Mouse (Mus musculus) intestine, embryonic 16.5 days (tissue): Measurements from ENCODE around the gene Lyl1. TPM values are rescaled to one million over a fixed set of nuclear protein-coding genes. Genes with fewer than 3 reads are reported as not detected.
A peak's percentile ranks its signal among the peaks of the same experiment; 100 is the strongest.

ENCODE experiments used
- ATAC-seq: fragments of 200-750 bp; cut with Nextera tagmentation; 2 replicates; pipeline ENCODE4 v1.8.0; 2017; ENCODE audit warnings: moderate TSS enrichment, moderate library complexity
- H3K27ac ChIP-seq: fragments of 300-500 bp; sonication (generic); 2 replicates; pipeline ENCODE4 v1.5.1; 2014; ENCODE audit warnings: mild to moderate bottlenecking, low read length
- H3K27me3 ChIP-seq: fragments of 300-500 bp; sonication (generic); replicated peaks from 2 replicates; pipeline ENCODE4 v1.6.1; 2014; ENCODE audit warnings: low read length, control low read depth, mixed read lengths; ENCODE audit not compliant: control insufficient read depth, insufficient read depth
- H3K36me3 ChIP-seq: fragments of 300-500 bp; sonication (generic); 2 replicates; pipeline ENCODE4 v1.6.1; 2014; ENCODE audit warnings: low read length, control low read depth; ENCODE audit not compliant: control insufficient read depth, insufficient read depth
- H3K4me1 ChIP-seq: fragments of 300-500 bp; sonication (generic); 2 replicates; pipeline ENCODE4 v1.6.1; 2014; ENCODE audit warnings: low read length, control low read depth, mixed read lengths; ENCODE audit not compliant: control insufficient read depth, insufficient read depth
- H3K4me2 ChIP-seq: fragments of 300-500 bp; sonication (generic); 2 replicates; pipeline ENCODE4 v1.6.1; 2014; ENCODE audit warnings: low read depth, low read length, control low read depth
- H3K4me3 ChIP-seq: fragments of 300-500 bp; sonication (generic); 2 replicates; pipeline ENCODE4 v1.5.1; 2014; ENCODE audit warnings: mild to moderate bottlenecking, low read length
- H3K9ac ChIP-seq: fragments of 300-500 bp; sonication (generic); 2 replicates; pipeline ENCODE4 v1.6.1; 2014; ENCODE audit warnings: low read depth, low read length
- H3K9me3 ChIP-seq: fragments of 300-500 bp; sonication (generic); 2 replicates; pipeline ENCODE4 v1.6.1; 2016; ENCODE audit warnings: low read length, control low read depth; ENCODE audit not compliant: control insufficient read depth
- WGBS: fragments of 180-500 bp; shearing (Covaris S2); extraction: QIAGEN DNeasy Blood & Tissue Kit; methylation state at CpG from one replicate; pipeline ENCODE4 v1.1.7; 2014; 5-methylcytosine and 5-hydroxymethylcytosine counted together
- polyA plus RNA-seq: library from polyadenylated mRNA; unstranded; fragments of >200 nt; fragmentation: Nextera tagmentation; extraction: Ambion mirVana; gene quantifications from 2 replicates; pipeline ENCODE4 v1.2.1, GENCODE M21; 2015

Lyl1 gene
- polyA plus RNA-seq, 1 experiment from 2014 or later, result 5.0 TPM

- Histone ChIP-seq H3K9ac (peak overlapping the region; percentile 100), H3K4me1 (peaks cover 33% of the 10 kb centered on the region), H3K27ac (peak overlapping the region; percentile 96), H3K4me2 (peak overlapping the region; percentile 88), H3K9me3 (no peaks in the 10 kb centered on the region), H3K27me3 (no peaks in the 10 kb centered on the region), H3K36me3 (no peaks in the 10 kb centered on the region; the same call in 1 of the 2 replicates), H3K4me3 (peak overlapping the region; percentile 100)
- peak; percentile 41 for ATAC-seq
- WGBS, result under 1% methylated on average over 45 of the region's 62 CpGs
Measured at GRCm38 (mm10) chr8:84687003-84687704, 14.1 kb upstream of the Lyl1 start.

GRCm38 (mm10) chr8:84687705-84688100, 13.6 kb upstream of the Lyl1 start, which contains the start of gene Nacc1:
TSS of gene Nacc1 (minus strand) at chr8:84687862.
- Histone ChIP-seq H3K9me3 (no peaks in the 10 kb centered on the region), H3K27ac (peak within 1 kb of the TSS; percentile 96), H3K4me3 (peak within 1 kb of the TSS; percentile 100), H3K27me3 (no peaks in the 10 kb centered on the region), H3K9ac (peak within 1 kb of the TSS; percentile 100), H3K36me3 (no peaks in the 10 kb centered on the region; the same call in 1 of the 2 replicates), H3K4me2 (peak within 1 kb of the TSS; percentile 88), H3K4me1 (peaks cover 33% of the 10 kb centered on the region)
- peak; percentile 81 for ATAC-seq
- WGBS, result under 1% methylated on average over 37 of the region's 37 CpGs

- peaks cover 33% of the 10 kb centered on the region for H3K4me1 ChIP-seq
- peak overlapping the region; percentile 90 for H3K4me2 ChIP-seq
- H3K9me3 ChIP-seq, result no peaks in the 10 kb centered on the region
- H3K36me3 ChIP-seq, result no peaks in the 10 kb centered on the region; the same call in 1 of the 2 replicates
- H3K4me3 ChIP-seq, result peak overlapping the region; percentile 91
- peak; percentile 82 for ATAC-seq
- peak overlapping the region; percentile 58 for H3K27ac ChIP-seq
- no peaks in the 10 kb centered on the region for H3K27me3 ChIP-seq
- under 1% methylated on average over 47 of the region's 47 CpGs for WGBS
- peak overlapping the region; percentile 82 for H3K9ac ChIP-seq
Measured at GRCm38 (mm10) chr8:84689091-84689915, 12.0 kb upstream of the Lyl1 start.

- H3K4me2 ChIP-seq, result no peak overlapping the region
- peaks cover 14% of the 10 kb centered on the region for H3K36me3 ChIP-seq
- 42% methylated on average over 4 of the region's 4 CpGs for WGBS
- H3K27ac ChIP-seq, result no peak overlapping the region
- no peaks in the 10 kb centered on the region for H3K27me3 ChIP-seq
- no peak for ATAC-seq
- no peak overlapping the region for H3K9ac ChIP-seq
- peaks cover 14% of the 10 kb centered on the region for H3K4me1 ChIP-seq
- H3K9me3 ChIP-seq, result no peaks in the 10 kb centered on the region
- H3K4me3 ChIP-seq, result no peak overlapping the region
Measured at GRCm38 (mm10) chr8:84693332-84693731, 7.9 kb upstream of the Lyl1 start.

GRCm38 (mm10) chr8:84695140-84695539, 6.1 kb upstream of the Lyl1 start:
- H3K9me3 ChIP-seq, result no peaks in the 10 kb centered on the region
- peaks cover 4% of the 10 kb centered on the region; the same call in 1 of the 2 replicates for H3K4me1 ChIP-seq
- WGBS, result 86% methylated on average over 6 of the region's 6 CpGs
- ATAC-seq, result no peak
- H3K4me3 ChIP-seq, result no peak overlapping the region
- H3K27me3 ChIP-seq, result no peaks in the 10 kb centered on the region
- H3K9ac ChIP-seq, result no peak overlapping the region
- no peak overlapping the region for H3K4me2 ChIP-seq
- peaks cover 15% of the 10 kb centered on the region for H3K36me3 ChIP-seq
- H3K27ac ChIP-seq, result no peak overlapping the region

GRCm38 (mm10) chr8:84697166-84698130, 3.8 kb upstream of the Lyl1 start:
- Histone ChIP-seq H3K4me1 (peaks cover 7% of the 10 kb centered on the region), H3K27ac (no peak overlapping the region), H3K27me3 (peaks cover 5% of the 10 kb centered on the region), H3K4me2 (no peak overlapping the region), H3K36me3 (peaks cover 15% of the 10 kb centered on the region), H3K9ac (no peak overlapping the region), H3K9me3 (no peaks in the 10 kb centered on the region), H3K4me3 (no peak overlapping the region)
- WGBS, result 90% methylated on average over 14 of the region's 14 CpGs
- ATAC-seq, result no peak

- H3K4me1 ChIP-seq, result peaks cover 7% of the 10 kb centered on the region
- H3K4me3 ChIP-seq, result no peak overlapping the region
- H3K27me3 ChIP-seq, result peaks cover 14% of the 10 kb centered on the region
- peaks cover 15% of the 10 kb centered on the region for H3K36me3 ChIP-seq
- no peak overlapping the region for H3K27ac ChIP-seq
- no peak overlapping the region for H3K9ac ChIP-seq
- WGBS, result 93% methylated on average over 5 of the region's 5 CpGs
- H3K4me2 ChIP-seq, result no peak overlapping the region
- no peaks in the 10 kb centered on the region for H3K9me3 ChIP-seq
- ATAC-seq, result no peak
Measured at GRCm38 (mm10) chr8:84698288-84698687, 3.0 kb upstream of the Lyl1 start.

- no peak overlapping the region; the same call in 1 of the 2 replicates for H3K27ac ChIP-seq
- no peak overlapping the region for H3K9ac ChIP-seq
- H3K4me3 ChIP-seq, result no peak overlapping the region
- peaks cover 8% of the 10 kb centered on the region for H3K4me1 ChIP-seq
- peaks cover 20% of the 10 kb centered on the region for H3K27me3 ChIP-seq
- H3K4me2 ChIP-seq, result no peak overlapping the region
- 82% methylated on average over 9 of the region's 9 CpGs for WGBS
- H3K9me3 ChIP-seq, result no peaks in the 10 kb centered on the region
- ATAC-seq, result no peak
- peaks cover 15% of the 10 kb centered on the region for H3K36me3 ChIP-seq
Measured at GRCm38 (mm10) chr8:84698929-84699401, 2.3 kb upstream of the Lyl1 start.
